14 mouse cellular contexts compared by ENCODE assay signal in genomic region chr10:99166392-99166791, GRCm38 (mm10). TPM values are rescaled to one million over a fixed set of nuclear protein-coding genes. Genes with fewer than 3 reads are reported as not detected.
DNase-seq lines count a peak whose midpoint lies in the region; ATAC-seq and TF ChIP-seq lines count a peak whose summit lies in the region.
"Had no signal": no experiment of that assay in that cellular context is flagged by ENCODE, and none has a peak within 500 bp of the region (broad histone marks: within the 10 kb centered on the region; RNA-seq: fewer than 3 reads in every experiment).

No protein-coding gene starts in this region.

- peaks cover 3% of the 10 kb centered on the region; the same call in 1 of the 2 replicates for H3K4me1 ChIP-seq in embryonic facial prominence, embryonic 14.5 days (ENCODE audit: control insufficient read depth, insufficient read depth, low read length)
- peaks cover 34% of the 10 kb centered on the region for H3K4me1 ChIP-seq in embryonic facial prominence, embryonic 10.5 days

- peak; percentile 60 for DNase-seq in embryonic facial prominence, embryonic 14.5 days (ENCODE audit: low spot score)
- DNase-seq in embryonic facial prominence, embryonic 10.5 days (ENCODE audit: low spot score), result no peak
- peak; percentile 17 to 26 for DNase-seq in left cerebral cortex, adult 2 months (ENCODE audit: extremely low spot score in 1 of 2, low spot score in 2 of 2)
- no peak for DNase-seq in left cerebral cortex, adult 11 months (ENCODE audit: low spot score)
- no peak for DNase-seq in Patski (ENCODE audit: low read depth, low spot score)
- peak; percentile 31 to 41 for DNase-seq in kidney, postnatal 36 days
- DNase-seq in embryo, embryonic 9.5 days (ENCODE audit: extremely low spot score), result no peak
- DNase-seq in gastrocnemius, adult 18-20 months (ENCODE audit: low spot score), result no peak

- no peak overlapping the region for H3K9ac ChIP-seq in embryonic facial prominence, embryonic 14.5 days (ENCODE audit: low read depth, low read length)
- H3K9ac ChIP-seq: embryonic facial prominence, embryonic 12.5 days; hindbrain, embryonic 12.5 days; liver, embryonic 15.5 days had no signal

- WGBS in embryonic facial prominence, embryonic 14.5 days, result 55% methylated on average over 3 of the region's 3 CpGs
- 84% methylated on average over 3 of the region's 3 CpGs for WGBS in embryonic facial prominence, embryonic 10.5 days

- no peak; the same call in none of the 2 replicates for TF ChIP-seq CTCF in left cerebral cortex, adult 2 months (IDR thresholded peaks at IDR 0.05)
- TF ChIP-seq CTCF in Patski (IDR thresholded peaks at IDR 0.05), result peak; percentile 22

- POLR2A ChIA-PET in Patski (lab: Charles Lee), result no interaction called here

- no peak overlapping the region for H3K4me3 ChIP-seq in embryonic facial prominence, embryonic 14.5 days (ENCODE audit: low read depth, low read length)
- H3K4me3 ChIP-seq in embryonic facial prominence, embryonic 10.5 days, result no peak overlapping the region
- H3K4me3 ChIP-seq in left cerebral cortex, adult 2 months, result no peak overlapping the region
- H3K4me3 ChIP-seq: embryonic facial prominence, embryonic 12.5 days; hindbrain, embryonic 12.5 days; liver, embryonic 15.5 days had no signal

- H3K4me2 ChIP-seq in embryonic facial prominence, embryonic 14.5 days (ENCODE audit: low read depth, low read length), result no peak overlapping the region
- H3K4me2 ChIP-seq: embryonic facial prominence, embryonic 12.5 days; hindbrain, embryonic 12.5 days; liver, embryonic 15.5 days had no signal

- in situ Hi-C loops in Patski (cut with MboI; ENCODE audit: low pct_unique_long_range_greater_than_20kb), result loop anchor here (5.0 to 25.0 kb wide), 3 partner anchors 96 to 1321 kb away; partner anchors contain the start of genes Cep290, Dusp6 and Tmtc3

- H3K27ac ChIP-seq in embryonic facial prominence, embryonic 14.5 days (replicated peaks; ENCODE audit: low read depth, low read length), result no peak overlapping the region
- no peak overlapping the region for H3K27ac ChIP-seq in embryonic facial prominence, embryonic 10.5 days (replicated peaks)
- H3K27ac ChIP-seq in left cerebral cortex, adult 2 months, result no peak overlapping the region
- H3K27ac ChIP-seq: embryonic facial prominence, embryonic 12.5 days; hindbrain, embryonic 12.5 days; liver, embryonic 15.5 days had no signal

- CTCF ChIA-PET in Patski (lab: Charles Lee), result interaction anchor here (0.8 to 7.7 kb wide), 9 partner anchors 11 to 450 kb away, joined by 3 to 113 read pairs (median 6); no protein-coding TSS in a partner anchor

- H3K36me3 ChIP-seq in embryonic facial prominence, embryonic 14.5 days (ENCODE audit: control insufficient read depth, insufficient read depth, low read length), result no peaks in the 10 kb centered on the region
- H3K36me3 ChIP-seq in embryonic facial prominence, embryonic 10.5 days (replicated peaks), result peaks cover 7% of the 10 kb centered on the region; the same call in 1 of the 2 replicates
- H3K36me3 ChIP-seq: embryonic facial prominence, embryonic 12.5 days; hindbrain, embryonic 12.5 days; liver, embryonic 15.5 days had no signal

- intact Hi-C loops in left cerebral cortex, adult 2 months (cut with DNase I), result loop anchor here (1.0 to 10.0 kb wide), 5 partner anchors 76 to 449 kb away; no protein-coding TSS in a partner anchor

- H3K27me3 ChIP-seq in embryonic facial prominence, embryonic 14.5 days (replicated peaks; ENCODE audit: control insufficient read depth, insufficient read depth, low read length), result no peaks in the 10 kb centered on the region
- no peaks in the 10 kb centered on the region for H3K27me3 ChIP-seq in embryonic facial prominence, embryonic 10.5 days (replicated peaks; ENCODE audit: low read depth, poor library complexity, severe bottlenecking)
- no peaks in the 10 kb centered on the region for H3K27me3 ChIP-seq in Patski
- H3K27me3 ChIP-seq: embryonic facial prominence, embryonic 12.5 days; hindbrain, embryonic 12.5 days; liver, embryonic 15.5 days had no signal

- no peak for ATAC-seq in embryonic facial prominence, embryonic 14.5 days (ENCODE audit: low read depth)
- no peak for ATAC-seq in Patski

- no peaks in the 10 kb centered on the region for H3K9me3 ChIP-seq in embryonic facial prominence, embryonic 14.5 days (ENCODE audit: control insufficient read depth, low read length)
- no peaks in the 10 kb centered on the region for H3K9me3 ChIP-seq in embryonic facial prominence, embryonic 10.5 days
- H3K9me3 ChIP-seq: embryonic facial prominence, embryonic 12.5 days; hindbrain, embryonic 12.5 days; liver, embryonic 15.5 days had no signal

RNA-seq across cellular contexts. Expression of gene Phxr2, which starts 40.3 kb away (rescaled TPM):
- not detected in 2 replicates for polyA plus RNA-seq in embryonic facial prominence, embryonic 14.5 days (2014; fragmentation: Nextera tagmentation; extraction: Ambion mirVana)
- 0.13 and 0.21 TPM in 2 replicates for polyA plus RNA-seq in embryonic facial prominence, embryonic 10.5 days (2016; fragmentation: Nextera tagmentation; extraction: Ambion mirVana)
- not detected for total RNA-seq in left cerebral cortex, adult 2 months (2021)
- not detected for polyA plus RNA-seq in Patski (2021)
- not detected for total RNA-seq in gastrocnemius, adult 18-20 months (2021)
- total RNA-seq: left cerebral cortex, adult 18-20 months; monocyte, adult 5-6 weeks had no signal
- polyA plus RNA-seq: C2C12; liver, embryonic 15.5 days had no signal

RNA-seq across cellular contexts. Expression of gene Galnt4, which starts 58.4 kb away (rescaled TPM):
- polyA plus RNA-seq in embryonic facial prominence, embryonic 14.5 days (2014; fragmentation: Nextera tagmentation; extraction: Ambion mirVana), result 14.7 and 16.2 TPM in 2 replicates
- 4.1 and 5.4 TPM in 2 replicates for polyA plus RNA-seq in embryonic facial prominence, embryonic 10.5 days (2016; fragmentation: Nextera tagmentation; extraction: Ambion mirVana)
- 1 to 10 TPM; 2.3 to 2.4 TPM for total RNA-seq in left cerebral cortex, adult 2 months (2021)
- polyA plus RNA-seq in Patski (2021), result 7.2 TPM
- 1 to 10 TPM in 1 of 2 experiments, under 1 TPM in 1; 0.87 to 1.3 TPM for total RNA-seq in gastrocnemius, adult 18-20 months (2021)

RNA-seq across cellular contexts. Expression of gene Poc1b, which starts 59.6 kb away (rescaled TPM):
- polyA plus RNA-seq in embryonic facial prominence, embryonic 14.5 days (2014; fragmentation: Nextera tagmentation; extraction: Ambion mirVana), result 18.9 and 22.5 TPM in 2 replicates
- 32.6 and 33.3 TPM in 2 replicates for polyA plus RNA-seq in embryonic facial prominence, embryonic 10.5 days (2016; fragmentation: Nextera tagmentation; extraction: Ambion mirVana)
- 1 to 10 TPM; 5.8 to 8.4 TPM for total RNA-seq in left cerebral cortex, adult 2 months (2021)
- polyA plus RNA-seq in Patski (2021), result 10.5 TPM
- total RNA-seq in gastrocnemius, adult 18-20 months (2021), result 1 to 10 TPM; 2.8 to 4.1 TPM

Comparison
In these comparisons a context has a peak if more than half of its experiments do, and no peak if none do; other contexts are left out.
1. DNase-seq: peak in embryonic facial prominence, embryonic 14.5 days (single experiment), left cerebral cortex, adult 2 months (2 of 2) and kidney, postnatal 36 days (2 of 2); none in embryonic facial prominence, embryonic 10.5 days (single experiment), left cerebral cortex, adult 11 months (single experiment), Patski (single experiment), embryo, embryonic 9.5 days (single experiment) and gastrocnemius, adult 18-20 months (single experiment).